Mouse (Mus musculus): ENCODE data around the gene Spata32. TPM values are rescaled to one million over a fixed set of nuclear protein-coding genes. Genes with fewer than 3 reads are reported as not detected.

The Spata32 gene
- total and polyA plus RNA-seq, 2 experiments from 2014 or later = 1.5 to 1.6 TPM

DNA sequence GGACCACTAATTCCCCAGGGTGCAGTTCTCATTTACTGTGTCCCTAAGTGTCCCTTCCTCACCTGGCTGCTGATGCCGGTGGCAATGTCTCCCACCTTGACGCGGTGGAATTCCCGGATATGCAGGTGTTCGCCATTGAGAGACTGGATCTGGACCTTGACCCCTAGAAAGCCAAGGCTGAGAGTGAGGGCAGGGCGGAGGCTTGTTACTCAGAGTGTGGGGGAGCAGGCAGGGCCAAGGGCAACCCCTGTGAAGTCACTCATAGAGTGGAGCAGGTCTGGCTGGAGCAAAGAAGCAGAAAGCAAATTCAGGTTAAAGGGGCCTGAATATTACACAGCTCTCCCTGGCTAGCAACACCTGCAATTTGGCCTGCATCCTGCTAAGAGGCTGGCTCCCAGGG lies 3.2 kb upstream of the Spata32 start:
- H3K27ac ChIP-seq = no peak overlapping the region
- DNase-seq (ENCODE audit: low spot score) (no peak), ATAC-seq (no peak)
- 93% methylated on average over 6 of the region's 6 CpGs for WGBS
- no peaks in the 10 kb centered on the region for H3K4me1 ChIP-seq (ENCODE audit: insufficient read depth, low read length)
- H3K4me2 ChIP-seq (ENCODE audit: low read depth, low read length) = no peak overlapping the region
- H3K9ac ChIP-seq (replicated peaks; ENCODE audit: low read length) = no peak overlapping the region
- H3K36me3 ChIP-seq (ENCODE audit: insufficient read depth, low read length) = peaks cover 35% of the 10 kb centered on the region
- H3K4me3 ChIP-seq (ENCODE audit: low read length) = no peak overlapping the region
- H3K27me3 ChIP-seq (ENCODE audit: insufficient read depth, low read length) = no peaks in the 10 kb centered on the region
- no peaks in the 10 kb centered on the region for H3K9me3 ChIP-seq (ENCODE audit: low read length)
- no peak for TF ChIP-seq CTCF (IDR thresholded peaks at IDR 0.05; ENCODE audit: low read depth)

DNA sequence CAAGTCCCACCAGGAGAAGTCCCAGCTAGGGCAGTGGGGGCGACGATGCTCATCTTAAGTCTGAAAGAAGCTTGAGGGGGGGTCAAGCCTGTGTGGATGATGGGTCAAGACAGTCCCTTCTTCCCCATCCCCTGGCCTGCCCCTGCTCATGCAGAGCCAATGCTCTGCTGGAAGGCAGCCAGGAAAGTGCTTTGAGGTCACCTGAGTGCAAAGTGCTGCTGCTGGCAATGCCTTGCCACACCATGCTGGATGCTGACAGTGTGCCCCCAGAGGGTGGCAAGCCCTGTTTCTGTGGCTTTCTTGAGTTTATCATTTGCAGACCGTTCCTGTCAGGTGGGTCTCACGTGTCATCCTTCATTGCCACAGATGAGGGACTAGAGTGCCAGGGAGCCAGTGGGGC lies 1.8 kb upstream of the Spata32 start:
- H3K4me3 ChIP-seq (ENCODE audit: low read length) = no peak overlapping the region
- 75% methylated on average over 4 of the region's 4 CpGs for WGBS
- no peak overlapping the region for H3K27ac ChIP-seq
- no peaks in the 10 kb centered on the region for H3K4me1 ChIP-seq (ENCODE audit: insufficient read depth, low read length)
- DNase-seq (ENCODE audit: low spot score) (no peak), ATAC-seq (no peak)
- no peaks in the 10 kb centered on the region for H3K27me3 ChIP-seq (ENCODE audit: insufficient read depth, low read length)
- no peak overlapping the region for H3K9ac ChIP-seq (replicated peaks; ENCODE audit: low read length)
- no peaks in the 10 kb centered on the region for H3K9me3 ChIP-seq (ENCODE audit: low read length)
- H3K4me2 ChIP-seq (ENCODE audit: low read depth, low read length) = no peak overlapping the region
- TF ChIP-seq CTCF (IDR thresholded peaks at IDR 0.05; ENCODE audit: low read depth) = no peak
- H3K36me3 ChIP-seq (ENCODE audit: insufficient read depth, low read length) = peaks cover 32% of the 10 kb centered on the region

DNA sequence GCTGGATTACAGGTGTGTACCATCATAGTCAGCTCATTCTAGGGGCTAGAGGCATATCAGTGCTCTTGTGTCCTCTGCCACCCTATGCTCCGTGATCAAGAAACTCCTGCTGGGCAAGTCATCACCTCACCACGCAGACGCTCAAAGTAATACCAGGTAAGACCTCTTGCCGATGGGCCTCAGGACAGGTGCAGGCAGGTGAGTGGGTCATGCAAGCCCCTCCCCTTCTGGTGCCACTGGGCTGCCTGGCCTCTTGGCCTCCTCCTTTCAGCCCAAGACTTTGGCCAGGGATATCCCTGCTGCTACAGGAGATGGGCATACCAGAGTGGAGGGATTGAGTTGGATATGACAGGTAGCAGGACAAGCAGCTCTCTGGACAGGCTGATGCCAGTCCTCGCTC lies 1.0 kb upstream of the Spata32 start:
- no peak for TF ChIP-seq CTCF (IDR thresholded peaks at IDR 0.05; ENCODE audit: low read depth)
- no peaks in the 10 kb centered on the region for H3K9me3 ChIP-seq (ENCODE audit: low read length)
- no peak overlapping the region for H3K4me2 ChIP-seq (ENCODE audit: low read depth, low read length)
- DNase-seq (ENCODE audit: low spot score) (no peak), ATAC-seq (no peak)
- 95% methylated on average over 5 of the region's 5 CpGs for WGBS
- no peak overlapping the region for H3K9ac ChIP-seq (replicated peaks; ENCODE audit: low read length)
- H3K36me3 ChIP-seq (ENCODE audit: insufficient read depth, low read length) = peaks cover 26% of the 10 kb centered on the region
- H3K27me3 ChIP-seq (ENCODE audit: insufficient read depth, low read length) = no peaks in the 10 kb centered on the region
- no peaks in the 10 kb centered on the region for H3K4me1 ChIP-seq (ENCODE audit: insufficient read depth, low read length)
- no peak overlapping the region for H3K27ac ChIP-seq
- H3K4me3 ChIP-seq (ENCODE audit: low read length) = no peak overlapping the region

DNA sequence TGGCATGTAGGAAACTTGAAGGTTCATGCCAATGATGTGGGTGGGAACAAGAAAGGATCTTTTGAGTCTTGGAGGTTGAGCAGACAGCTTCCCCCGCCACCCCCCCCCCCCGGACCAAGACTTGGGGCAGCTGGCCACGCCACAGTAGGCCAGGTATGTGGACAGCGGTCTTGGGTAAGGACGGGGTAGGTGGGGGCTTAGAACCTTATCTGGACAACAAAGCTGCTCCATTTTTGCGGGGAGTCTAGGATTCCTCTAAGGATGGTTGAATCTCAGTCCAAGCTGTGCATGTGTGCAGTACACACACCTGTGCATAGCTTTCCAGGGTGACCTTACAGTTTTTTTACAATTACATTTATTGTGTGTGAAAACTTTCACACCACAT lies 277 bp upstream of the Spata32 start:
- Histone ChIP-seq H3K4me3 (ENCODE audit: low read length) (peak overlapping the region; percentile 42), H3K4me2 (ENCODE audit: low read depth, low read length) (peak overlapping the region; percentile 72), H3K27ac (peak overlapping the region; percentile 66), H3K36me3 (ENCODE audit: insufficient read depth, low read length) (peaks cover 19% of the 10 kb centered on the region), H3K9ac (replicated peaks; ENCODE audit: low read length) (peak overlapping the region; percentile 51), H3K9me3 (ENCODE audit: low read length) (no peaks in the 10 kb centered on the region), H3K4me1 (ENCODE audit: insufficient read depth, low read length) (no peaks in the 10 kb centered on the region), H3K27me3 (ENCODE audit: insufficient read depth, low read length) (no peaks in the 10 kb centered on the region)
- peak; percentile 48; the same call in 1 of the 2 replicates for ATAC-seq
- 17% methylated on average over 6 of the region's 6 CpGs for WGBS
- no peak for DNase-seq (ENCODE audit: low spot score)
- TF ChIP-seq CTCF (IDR thresholded peaks at IDR 0.05; ENCODE audit: low read depth) = no peak

DNA sequence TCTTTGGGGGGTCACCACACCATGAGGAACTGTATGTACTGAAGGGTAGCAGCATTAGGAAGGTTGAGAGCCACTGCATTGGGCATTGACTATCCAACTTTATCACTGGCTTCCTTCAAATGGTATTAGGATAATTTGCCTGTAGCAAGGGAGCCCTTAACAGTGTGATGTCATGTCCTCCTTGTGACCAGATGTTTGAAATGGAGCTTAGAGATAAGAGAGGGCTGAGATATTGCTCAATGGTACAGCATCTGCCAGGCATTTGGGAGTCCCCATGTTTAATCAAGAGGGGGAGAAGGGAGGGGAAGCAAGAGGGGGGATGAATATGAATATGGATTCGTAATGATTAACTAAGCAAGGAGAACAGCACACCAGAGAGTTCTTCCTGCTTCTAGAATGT lies 2.9 kb downstream of the Spata32 start:
- 87% methylated on average over 1 of the region's 1 CpGs for WGBS
- H3K4me1 ChIP-seq (ENCODE audit: insufficient read depth, low read length) = no peaks in the 10 kb centered on the region
- ATAC-seq (no peak), DNase-seq (ENCODE audit: low spot score) (no peak)
- no peaks in the 10 kb centered on the region for H3K27me3 ChIP-seq (ENCODE audit: insufficient read depth, low read length)
- no peak for TF ChIP-seq CTCF (IDR thresholded peaks at IDR 0.05; ENCODE audit: low read depth)
- H3K9ac ChIP-seq (replicated peaks; ENCODE audit: low read length) = no peak overlapping the region
- H3K36me3 ChIP-seq (ENCODE audit: insufficient read depth, low read length) = peaks cover 4% of the 10 kb centered on the region; the same call in 1 of the 2 replicates
- H3K4me2 ChIP-seq (ENCODE audit: low read depth, low read length) = no peak overlapping the region
- no peak overlapping the region for H3K27ac ChIP-seq
- no peaks in the 10 kb centered on the region for H3K9me3 ChIP-seq (ENCODE audit: low read length)
- no peak overlapping the region for H3K4me3 ChIP-seq (ENCODE audit: low read length)

DNA sequence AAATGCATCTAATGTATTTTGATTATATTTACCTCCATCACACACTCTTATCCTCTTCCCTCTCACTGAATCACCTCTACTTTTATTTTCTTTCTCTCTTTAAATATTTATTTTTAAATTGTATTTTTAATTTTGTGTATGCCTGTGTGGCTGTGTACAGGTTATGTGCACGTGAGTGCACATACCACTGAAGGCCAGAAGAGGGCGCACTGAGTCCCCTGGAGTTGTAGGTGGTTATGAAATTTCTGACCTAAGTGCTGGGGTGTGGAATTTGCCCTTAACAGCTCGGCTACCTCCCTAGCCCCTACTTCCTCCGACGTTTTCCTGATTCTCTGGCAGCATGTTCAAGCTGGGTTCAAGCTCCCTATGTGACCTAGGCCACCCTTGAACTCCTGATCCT lies 4.5 kb downstream of the Spata32 start:
- WGBS = 77% methylated on average over 5 of the region's 5 CpGs

DNA sequence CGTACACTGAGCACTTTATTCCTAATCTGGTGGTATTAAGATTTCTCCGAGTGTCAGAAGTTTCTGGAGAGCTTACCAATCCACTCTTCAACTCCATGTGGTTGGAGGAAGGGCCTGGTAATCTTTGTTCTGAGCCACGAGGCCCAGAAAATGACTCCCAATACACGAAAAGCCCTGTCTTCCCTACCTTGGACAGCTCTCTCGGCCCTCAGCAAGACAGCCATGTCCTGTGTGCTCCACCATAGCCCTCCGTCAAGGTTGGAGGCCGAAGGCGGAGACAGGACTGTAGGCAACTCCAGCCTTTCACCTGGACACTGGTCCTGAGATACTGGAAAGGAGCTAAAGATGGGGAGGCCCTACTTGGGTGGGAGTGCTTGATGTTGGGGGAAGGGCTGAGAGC lies 7.9 kb downstream of the Spata32 start:
- no peaks in the 10 kb centered on the region for H3K4me1 ChIP-seq (ENCODE audit: insufficient read depth, low read length)
- no peak for TF ChIP-seq CTCF (IDR thresholded peaks at IDR 0.05; ENCODE audit: low read depth)
- no peak for DNase-seq (ENCODE audit: low spot score)

More for the DNA sequence above, 4.5 kb downstream of the Spata32 start:
- TF ChIP-seq CTCF (IDR thresholded peaks at IDR 0.05; ENCODE audit: low read depth) = peak; percentile 27; the same call in 1 of the 2 replicates
- Histone ChIP-seq H3K27me3 (ENCODE audit: insufficient read depth, low read length) (no peaks in the 10 kb centered on the region), H3K4me3 (ENCODE audit: low read length) (no peak overlapping the region), H3K27ac (no peak overlapping the region), H3K9ac (replicated peaks; ENCODE audit: low read length) (no peak overlapping the region), H3K36me3 (ENCODE audit: insufficient read depth, low read length) (no peaks in the 10 kb centered on the region), H3K4me1 (ENCODE audit: insufficient read depth, low read length) (no peaks in the 10 kb centered on the region), H3K9me3 (ENCODE audit: low read length) (no peaks in the 10 kb centered on the region), H3K4me2 (ENCODE audit: low read depth, low read length) (no peak overlapping the region)
- ATAC-seq = no peak
- DNase-seq (ENCODE audit: low spot score) = no peak

More for the DNA sequence above, 7.9 kb downstream of the Spata32 start:
- 75% methylated on average over 8 of the region's 8 CpGs for WGBS
- Histone ChIP-seq H3K9me3 (ENCODE audit: low read length) (no peaks in the 10 kb centered on the region), H3K4me3 (ENCODE audit: low read length) (no peak overlapping the region), H3K27ac (no peak overlapping the region), H3K4me2 (ENCODE audit: low read depth, low read length) (no peak overlapping the region), H3K9ac (replicated peaks; ENCODE audit: low read length) (no peak overlapping the region), H3K36me3 (ENCODE audit: insufficient read depth, low read length) (no peaks in the 10 kb centered on the region), H3K27me3 (ENCODE audit: insufficient read depth, low read length) (no peaks in the 10 kb centered on the region)
- ATAC-seq = no peak
